Mouse (Mus musculus) thymus, adult 2 months (tissue): Measurements from ENCODE around the gene Hoxc11.

Experiments
- CTCF ChIP-seq: fragments of 200-500 bp; IDR thresholded peaks from 2 replicates; pipeline ENCODE4 v1.5.1; 2012; ENCODE audit warnings: mild to moderate bottlenecking, control low read depth, low read length, moderate library complexity, borderline replicate concordance; ENCODE audit not compliant: control insufficient read depth, poor library complexity, insufficient read depth; ENCODE audit errors: extremely low read depth
- POLR2A ChIP-seq: fragments of 200-500 bp; IDR thresholded peaks from 2 replicates; pipeline ENCODE4 v1.6.1; 2012; ENCODE audit warnings: mild to moderate bottlenecking, low read length, control low read depth, moderate library complexity; ENCODE audit not compliant: control insufficient read depth, poor library complexity, insufficient read depth; ENCODE audit errors: extremely low read depth

DNA sequence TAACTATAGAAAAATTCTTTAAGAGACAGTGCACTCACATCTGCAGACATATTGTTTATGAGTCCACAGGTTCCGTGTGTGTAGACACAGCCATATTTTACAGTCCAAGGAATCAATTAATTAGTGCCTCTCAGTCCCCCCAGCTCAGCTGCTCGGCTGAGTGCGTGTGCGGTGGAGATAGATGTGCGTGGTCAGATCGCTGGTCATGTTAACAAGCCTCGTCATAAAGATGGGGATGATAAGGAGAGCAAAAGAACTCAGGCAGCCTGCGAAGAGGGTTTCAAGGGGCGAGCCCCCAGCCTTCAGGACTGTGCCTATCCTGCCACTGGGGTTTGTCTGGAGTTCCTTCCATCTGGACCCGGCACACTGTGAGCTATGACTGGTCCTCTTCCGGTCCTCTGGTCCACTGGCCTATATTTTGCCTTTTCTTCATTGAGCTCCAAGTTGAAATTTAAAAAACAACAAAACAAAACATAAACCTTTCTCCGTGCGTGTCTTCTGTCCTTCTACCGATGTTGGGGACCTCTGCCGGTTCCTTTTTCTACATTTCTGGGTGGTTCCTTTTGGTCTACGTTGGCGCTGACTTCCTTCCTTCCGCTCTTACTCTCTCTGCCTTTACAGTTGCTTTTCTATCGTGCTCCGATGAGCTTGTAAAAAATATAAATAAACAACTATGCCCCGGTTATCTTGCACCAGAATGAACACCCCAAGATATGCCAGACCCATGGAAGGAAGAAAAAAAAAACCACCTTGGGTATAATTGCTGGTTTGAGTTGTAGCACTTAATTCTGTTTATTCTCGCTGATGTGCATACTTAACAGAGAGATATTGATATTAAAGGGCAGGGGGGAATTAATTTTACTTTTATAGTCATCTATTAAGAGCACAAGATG, 8.8 kb upstream of the Hoxc11 start:
- TF ChIP-seq CTCF (no peak), POLR2A (no peak)
